Mouse (Mus musculus): ENCODE results near the gene Cisd2.

Cisd2 gene

DNA sequence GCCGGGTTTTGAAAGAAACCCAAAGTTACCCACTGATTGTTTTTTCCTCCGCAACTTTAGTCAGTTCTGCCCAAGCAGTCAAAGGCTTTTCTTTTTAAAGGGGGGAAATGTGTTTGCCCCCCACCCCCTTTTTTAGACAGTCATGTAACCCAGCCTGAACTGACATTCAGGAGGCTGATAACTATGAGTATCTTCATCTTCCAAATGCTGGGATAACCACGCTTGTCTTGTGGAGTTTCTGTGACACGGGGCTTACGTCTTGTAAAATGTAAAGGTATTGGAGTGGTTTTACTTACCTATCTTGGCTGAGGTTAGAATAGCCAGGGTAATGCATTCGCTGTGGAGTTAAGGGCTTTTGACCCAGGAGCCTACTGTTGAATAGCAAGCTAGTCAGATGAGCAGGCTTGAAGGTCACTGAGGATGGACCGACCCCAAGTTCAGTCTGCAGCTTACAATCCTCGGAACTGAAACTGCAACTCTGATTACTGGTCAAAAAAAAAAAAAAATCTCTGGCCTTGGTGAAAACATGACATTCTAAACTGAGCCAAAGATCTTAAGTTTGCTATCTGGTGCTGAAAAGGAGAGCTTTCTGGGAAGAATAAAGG is at the start of gene Cisd2:
Gene Cisd2, minus strand, starts transcription at position 318 of the 605 bp plus-strand sequence.
- DNase-seq: no peak

- no peak for DNase-seq
Observed at GRCm38 (mm10) chr3:135470823-135471222, 47.1 kb upstream of the Cisd2 start.

GRCm38 (mm10) chr3:135469974-135470373 is 46.2 kb upstream of the Cisd2 start:
- peak; percentile 62 for DNase-seq

- no peak for DNase-seq
Observed at GRCm38 (mm10) chr3:135469146-135469545, 45.4 kb upstream of the Cisd2 start.

DNA sequence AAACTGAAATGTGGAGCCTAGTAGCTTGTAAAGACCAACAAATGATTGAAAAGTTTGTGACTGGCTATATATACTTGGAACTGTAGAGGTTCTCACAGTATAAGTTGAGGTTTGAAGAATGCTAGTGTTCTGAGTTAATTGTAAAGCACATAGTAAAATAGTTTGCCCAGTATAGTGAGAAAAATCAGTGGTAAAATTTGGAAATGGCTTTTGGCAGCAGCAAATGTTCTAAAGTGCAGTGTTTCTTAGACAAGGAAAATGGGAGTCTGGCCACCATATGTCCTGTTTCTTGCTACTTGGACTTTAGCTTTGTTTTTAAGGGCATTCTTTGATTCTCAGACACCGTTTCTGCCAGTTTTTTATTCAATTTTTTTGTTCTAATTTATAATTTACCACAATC is 44.7 kb upstream of the Cisd2 start:
- no peak for DNase-seq

DNA sequence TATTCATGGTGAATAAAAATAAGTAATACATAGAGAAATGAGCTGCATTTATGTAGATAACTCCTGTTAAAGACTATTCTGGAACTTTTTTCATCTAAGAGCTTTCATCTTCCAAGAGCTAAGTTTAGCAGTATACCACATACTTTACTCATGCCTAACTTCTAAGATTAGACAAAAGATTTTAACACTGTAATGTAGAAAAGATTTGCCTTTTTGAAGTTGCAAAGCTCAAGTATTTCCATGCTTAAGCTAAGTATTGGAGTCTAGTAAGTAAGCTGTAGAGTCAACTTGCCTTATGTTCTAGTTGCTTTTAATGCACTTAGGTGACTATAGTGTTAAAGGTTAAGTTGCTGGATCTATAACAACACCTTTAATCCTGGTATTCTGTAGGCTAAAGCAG is 35.3 kb upstream of the Cisd2 start:
- DNase-seq: no peak

- DNase-seq: no peak
Observed at GRCm38 (mm10) chr3:135444930-135445329, 21.2 kb upstream of the Cisd2 start.

DNA sequence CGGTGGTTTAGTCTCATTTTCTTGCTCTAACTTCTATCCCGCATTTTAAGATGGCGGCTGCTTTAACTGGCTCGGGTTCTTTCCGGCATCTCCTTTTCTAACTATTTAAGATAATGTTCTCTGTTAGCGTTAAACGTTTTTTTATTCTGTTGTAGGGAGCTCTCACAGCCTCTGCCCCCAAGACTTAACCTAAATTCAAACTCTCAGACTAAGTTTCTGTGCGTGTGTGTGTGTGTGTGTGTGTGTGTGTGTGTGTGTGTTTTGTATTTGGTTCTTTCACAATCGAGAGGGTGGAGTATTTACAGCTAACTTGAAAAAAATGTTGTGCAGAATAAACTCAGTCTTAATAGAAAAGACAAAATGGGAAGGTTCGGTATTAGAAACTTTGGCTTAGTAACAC is 16.9 kb upstream of the Cisd2 start:
- no peak for DNase-seq

DNA sequence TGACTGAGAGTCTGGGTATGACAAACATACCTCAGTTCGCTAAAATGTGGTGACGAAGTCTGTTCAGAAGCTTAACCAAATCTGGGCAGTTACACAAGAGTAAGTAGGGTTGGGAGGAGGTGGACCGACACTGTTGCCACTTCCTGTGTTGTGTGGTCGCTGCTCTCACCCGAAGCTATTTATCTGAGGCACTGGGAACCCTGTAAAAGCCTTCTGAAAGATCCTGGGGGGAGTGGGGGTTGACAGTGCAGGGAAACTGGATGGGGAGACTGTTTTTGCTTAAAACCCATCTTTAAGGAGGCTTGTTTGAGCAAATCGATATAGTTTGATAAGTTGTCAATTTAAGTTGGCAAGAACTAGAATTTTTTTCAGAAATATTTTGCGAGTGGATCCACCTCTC is 16.5 kb upstream of the Cisd2 start:
- peak; percentile 15 for DNase-seq

DNA sequence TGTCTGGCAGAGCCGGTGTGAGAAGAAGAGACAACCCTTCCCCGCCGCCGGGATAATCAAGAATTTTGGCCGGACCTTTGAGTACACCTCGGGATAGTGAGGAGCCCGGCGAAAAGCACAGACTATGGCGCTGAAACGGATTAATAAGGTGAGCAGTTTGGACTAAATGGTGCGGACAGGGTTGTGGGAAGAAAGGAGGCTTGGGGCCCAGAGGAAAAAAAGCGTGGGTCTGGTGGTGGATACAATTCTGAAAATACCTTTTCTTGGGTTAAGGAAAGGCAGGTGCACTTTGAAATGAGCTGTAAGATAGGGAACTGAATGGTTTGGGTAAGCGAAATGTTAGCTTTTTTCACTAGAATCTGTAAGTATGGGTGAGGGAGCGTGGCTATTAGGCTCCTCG is 15.9 kb upstream of the Cisd2 start:
- DNase-seq: no peak

DNA sequence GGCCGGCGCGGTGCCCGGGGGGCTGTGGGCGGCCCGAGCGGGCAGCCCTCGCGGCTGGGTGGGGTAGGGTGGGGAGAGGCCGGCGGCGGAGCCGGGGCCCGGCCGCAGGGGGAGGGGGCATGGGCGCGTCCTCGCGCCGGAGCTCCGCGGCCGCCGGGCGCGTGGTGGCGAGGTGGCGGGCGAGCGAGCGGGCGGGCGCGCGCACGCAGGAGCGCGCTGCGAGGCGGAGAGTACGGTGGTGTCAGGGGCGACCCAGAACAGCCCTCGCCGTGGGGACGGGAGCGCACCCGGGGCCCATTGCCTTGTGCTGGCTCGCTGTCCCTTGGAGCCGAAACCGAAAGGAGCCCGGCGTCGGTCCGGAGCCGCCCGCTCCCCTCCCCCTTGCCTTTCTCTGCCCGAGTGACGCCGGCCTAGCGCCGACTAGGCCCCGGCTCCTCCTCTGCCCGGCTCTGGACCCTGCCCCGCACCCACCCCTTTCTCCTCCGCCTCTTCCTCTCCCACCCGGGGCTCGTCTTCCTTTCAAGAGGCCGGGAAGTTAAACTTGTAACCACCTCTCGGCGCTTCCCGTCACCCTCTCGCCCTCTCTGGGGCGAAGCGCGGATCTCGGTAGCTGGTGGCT is 15.3 kb upstream of the Cisd2 start:
- DNase-seq: peak; percentile 79

- DNase-seq: peak; percentile 95
Observed at GRCm38 (mm10) chr3:135438531-135438912, 14.8 kb upstream of the Cisd2 start.

- peak; percentile 99 for DNase-seq
Observed at GRCm38 (mm10) chr3:135437758-135438495, 14.2 kb upstream of the Cisd2 start, which contains the start of gene Ube2d3. TSS of gene Ube2d3 (plus strand) at chr3:135438149.

GRCm38 (mm10) chr3:135436901-135437616 is 13.3 kb upstream of the Cisd2 start:
- no peak for DNase-seq

DNA sequence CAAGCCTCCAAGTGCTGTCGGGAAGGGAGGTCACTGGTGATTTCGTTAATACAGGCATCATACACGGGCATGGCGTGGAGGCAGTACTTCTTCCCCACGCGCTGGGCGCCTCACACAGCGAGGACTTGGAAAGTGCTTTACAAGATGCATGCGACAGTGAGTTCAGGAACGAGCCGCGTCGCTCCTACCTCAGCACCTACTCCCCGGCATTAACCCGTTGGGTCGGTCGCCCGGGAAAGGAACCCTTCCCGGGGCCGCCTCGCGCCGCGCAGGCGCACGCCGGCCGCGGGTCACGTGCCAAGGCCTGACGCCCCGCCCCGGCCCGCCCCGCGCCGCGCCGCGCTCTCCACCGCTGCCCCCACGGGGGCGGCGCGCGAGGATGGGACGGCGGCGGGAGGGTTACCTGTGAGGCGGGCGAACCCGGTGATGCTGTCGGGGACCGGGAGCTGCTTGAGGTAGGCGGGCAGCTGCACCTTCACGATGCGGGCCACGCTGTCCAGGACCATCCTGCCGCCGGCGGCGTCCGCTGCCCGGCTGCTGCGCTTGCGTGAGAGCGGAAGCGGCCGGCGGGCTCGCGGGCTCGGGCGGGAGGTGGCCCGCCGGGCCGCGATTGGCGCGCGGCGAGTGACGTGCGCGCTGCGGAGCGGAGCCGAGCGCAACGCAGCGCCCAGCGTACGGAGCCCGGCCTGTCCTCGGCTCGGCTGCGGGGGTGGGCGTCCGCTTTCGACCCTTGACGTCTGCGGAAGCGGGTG is 693 bp downstream of the Cisd2 start:
- peak; percentile 86 for DNase-seq

DNA sequence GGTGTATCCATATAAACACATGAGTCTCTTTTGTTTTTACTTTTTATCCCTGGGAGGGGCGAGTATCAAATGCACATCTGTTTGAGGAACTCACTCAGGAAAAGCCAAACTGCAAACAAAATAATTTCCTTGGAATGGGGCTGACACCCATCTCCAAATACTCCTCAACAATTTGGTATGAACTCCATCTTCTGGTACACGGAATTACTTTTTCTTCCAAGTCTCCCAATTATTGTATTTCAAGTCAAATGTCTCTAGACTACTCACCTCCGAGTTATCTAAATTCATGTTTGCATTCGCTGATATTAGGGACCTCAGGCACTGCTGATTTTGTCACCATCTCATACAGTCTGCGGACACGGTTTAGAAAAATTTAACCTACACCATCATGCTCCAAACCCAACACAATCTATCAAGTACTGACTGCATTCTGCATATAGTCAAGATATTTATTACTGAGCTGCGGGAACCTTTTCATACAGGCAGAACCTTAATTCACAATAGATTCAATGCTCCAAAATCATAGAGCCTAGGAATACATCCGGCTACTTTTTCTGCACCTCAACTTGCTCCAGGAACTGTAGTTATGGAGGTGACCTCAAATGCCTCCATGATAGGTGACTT is 1.4 kb downstream of the Cisd2 start:
- no peak for DNase-seq

- no peak for DNase-seq
Observed at GRCm38 (mm10) chr3:135421310-135421594, 2.5 kb downstream of the Cisd2 start.

GRCm38 (mm10) chr3:135420542-135421309 is 3.0 kb downstream of the Cisd2 start:
- no peak for DNase-seq

DNA sequence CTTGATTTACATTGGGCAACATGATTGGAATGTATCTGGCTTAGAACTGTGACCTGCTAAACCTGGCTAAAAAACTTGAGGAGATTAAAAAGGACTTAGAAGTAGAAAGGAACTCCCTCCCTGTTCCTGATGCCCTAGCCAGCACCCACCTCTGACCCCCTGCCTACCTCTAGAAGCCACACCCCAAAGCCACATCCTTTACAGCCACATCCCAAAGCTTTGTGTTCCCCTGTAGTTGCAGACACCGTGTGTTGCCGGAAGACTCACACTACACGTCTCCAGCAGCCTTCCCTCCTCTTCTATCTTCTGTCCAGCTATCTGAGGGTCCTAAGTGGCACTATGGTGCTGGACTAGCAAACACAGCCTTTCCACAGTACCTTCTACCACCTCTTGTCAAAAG is 5.9 kb downstream of the Cisd2 start:
- no peak for DNase-seq

DNA sequence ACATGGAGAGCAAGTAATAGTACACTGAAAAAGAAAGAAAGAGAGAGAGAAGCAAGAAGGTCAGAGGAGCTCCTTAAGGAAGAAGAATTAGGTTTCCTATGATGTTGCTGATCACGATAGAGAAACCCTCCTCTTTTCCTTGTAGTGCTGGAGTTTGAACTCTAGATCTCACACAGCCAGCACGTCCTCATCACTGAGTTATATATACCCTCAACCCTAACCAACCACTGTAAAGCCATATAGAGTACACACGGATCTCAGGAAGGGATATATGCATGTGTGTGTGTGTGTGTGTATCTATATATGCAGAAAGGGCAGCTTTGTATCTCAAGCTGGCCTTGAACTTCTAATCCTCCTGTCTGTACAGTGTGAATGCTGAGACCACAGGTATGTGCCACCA is 6.5 kb downstream of the Cisd2 start:
- DNase-seq: no peak

GRCm38 (mm10) chr3:135411824-135412223 is 11.9 kb downstream of the Cisd2 start:
- DNase-seq: no peak

GRCm38 (mm10) chr3:135411056-135411455 is 12.7 kb downstream of the Cisd2 start:
- DNase-seq: no peak
